Mouse (Mus musculus): Measurements from ENCODE around the gene Nup188.

Gene Nup188

DNA sequence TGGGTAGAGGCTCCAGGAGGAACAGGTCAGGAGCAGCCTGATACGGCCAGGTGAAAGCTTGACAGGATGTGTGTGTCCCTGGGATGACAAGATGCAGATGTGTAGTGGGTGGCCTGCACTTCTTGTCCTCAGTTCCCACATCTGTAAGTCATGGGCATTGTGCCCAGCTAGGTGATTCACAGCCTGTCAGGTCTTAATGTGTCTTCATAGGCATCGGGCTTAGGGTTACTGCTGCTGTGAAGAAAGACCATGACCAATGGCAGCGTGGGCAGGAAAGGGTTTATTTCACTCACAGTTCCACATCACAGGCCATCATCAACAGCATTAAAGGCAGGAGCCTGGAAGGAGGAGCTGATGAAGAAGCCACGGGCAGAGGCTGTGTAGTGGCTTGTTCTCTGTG is 99.4 kb downstream of the Nup188 start:
- in situ Hi-C loops (cut with MboI, MseI), result no loop called here

GRCm38 (mm10) chr2:30386913-30387312 is 100.7 kb downstream of the Nup188 start:
- in situ Hi-C loops (cut with MboI, MseI), result no loop called here

DNA sequence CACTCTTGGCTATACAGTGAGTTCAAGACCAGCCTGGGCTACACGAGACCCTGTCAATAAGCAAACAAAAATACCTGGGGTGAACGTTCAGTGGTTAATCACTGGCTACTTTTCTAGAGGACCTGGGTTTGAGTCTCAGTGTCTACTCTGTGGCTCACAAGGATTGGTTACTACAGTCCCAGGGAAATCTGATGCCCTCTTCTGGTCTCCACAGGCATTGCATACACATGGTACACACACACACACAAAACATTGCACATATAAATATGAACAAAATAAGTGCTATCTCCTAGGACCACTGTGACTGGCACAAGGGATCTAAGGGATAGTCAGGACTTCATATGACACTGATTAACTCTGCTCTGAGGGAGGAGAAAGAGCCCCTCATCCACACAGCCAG is 102.8 kb downstream of the Nup188 start:
- in situ Hi-C loops (cut with MboI, MseI), result no loop called here

DNA sequence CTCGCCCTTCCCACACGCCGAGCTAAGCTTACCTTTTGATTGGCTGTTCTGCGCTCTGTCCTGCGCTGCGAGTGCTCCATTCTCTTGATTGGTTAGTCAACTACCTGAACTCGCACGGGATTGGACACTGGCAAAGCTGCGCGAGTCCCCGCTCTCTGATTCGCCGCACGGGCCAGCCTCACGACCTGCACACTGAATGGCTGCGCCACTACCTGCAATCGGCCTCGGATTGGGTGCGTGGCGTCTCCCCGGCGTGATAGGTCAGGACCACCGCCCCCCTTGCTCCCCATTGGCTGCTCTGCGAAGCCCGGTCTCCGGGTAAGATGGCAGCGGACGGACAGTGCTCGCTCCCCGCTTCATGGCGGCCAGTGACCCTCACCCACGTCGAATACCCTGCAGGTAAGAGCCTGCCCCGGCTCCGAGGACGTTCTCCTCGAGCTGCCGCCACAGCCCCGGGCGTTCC is 105.9 kb downstream of the Nup188 start, which contains the start of gene Dolpp1:
Dolpp1 (plus strand) TSS at position 141 of the 463 bp plus-strand sequence.
- in situ Hi-C loops (cut with MboI, MseI), result no loop called here

- in situ Hi-C loops (cut with MboI, MseI), result no loop called here
Measured at GRCm38 (mm10) chr2:30392577-30393369, 106.6 kb downstream of the Nup188 start.

GRCm38 (mm10) chr2:30393370-30393656 is 107.1 kb downstream of the Nup188 start:
- in situ Hi-C loops (cut with MboI, MseI), result no loop called here
